Mouse (Mus musculus) cerebellum, adult 2 months (tissue): ENCODE measurements around the gene Tpbpa. TPM values are rescaled to one million over a fixed set of nuclear protein-coding genes. Genes with fewer than 3 reads are reported as not detected.
"Not testable (repeated sequence)": the region's sequence is repeated elsewhere in the genome, so short reads cannot be mapped to it uniquely, and the experiment has no call there.

Source experiments
- DNase-seq, 2 experiments: peaks; one replicate each; pipeline ENCODE4 v3.0.0; 2021
- H3K27ac ChIP-seq: fragments of 200-500 bp; 2 replicates; pipeline ENCODE4 v1.5.1; 2012; ENCODE audit warnings: low read length, control low read depth, inconsistent platforms; ENCODE audit not compliant: insufficient read depth
- H3K27me3 ChIP-seq: fragments of 200-500 bp; 2 replicates; pipeline ENCODE4 v1.6.1; 2012; ENCODE audit warnings: inconsistent platforms, mild to moderate bottlenecking, low read length, moderate library complexity; ENCODE audit not compliant: control insufficient read depth, insufficient read depth
- H3K4me1 ChIP-seq: fragments of 200-500 bp; 2 replicates; pipeline ENCODE4 v1.6.1; 2011; ENCODE audit warnings: low read length; ENCODE audit not compliant: control insufficient read depth, insufficient read depth
- H3K4me3 ChIP-seq: fragments of 200-500 bp; replicated peaks from 2 replicates; pipeline ENCODE3; 2011; ENCODE audit warnings: mild to moderate bottlenecking, low read depth, low read length, control low read depth; ENCODE audit not compliant: insufficient read depth
- CTCF ChIP-seq: fragments of 200-500 bp; IDR thresholded peaks from 2 replicates; pipeline ENCODE4 v1.5.1; 2011; ENCODE audit warnings: low read depth, mild to moderate bottlenecking, control low read depth, low read length, moderate library complexity, borderline replicate concordance; ENCODE audit not compliant: insufficient read depth
- POLR2A ChIP-seq: fragments of 200-500 bp; IDR thresholded peaks from 2 replicates; pipeline ENCODE4 v1.6.1; 2011; ENCODE audit warnings: low read length, control low read depth, borderline replicate concordance; ENCODE audit not compliant: insufficient read depth
- WGBS: fragments of 180-500 bp; shearing (Covaris S2); methylation state at CpG from one replicate; pipeline ENCODE4 v1.1.7; 2018; 5-methylcytosine and 5-hydroxymethylcytosine counted together
- polyA plus RNA-seq: library from polyadenylated mRNA; depleted of rRNA; stranded (reverse); fragments of >200 nt; gene quantifications from 2 replicates; pipeline ENCODE4 v1.2.3, GENCODE M21; 2012; rRNA removed

The Tpbpa gene
- polyA plus RNA-seq = 0.21 and 0.64 TPM in 2 replicates

GRCm38 (mm10) chr13:60941884-60942283 is at the start of gene Tpbpa:
Tpbpa (minus strand) TSS chr13:60941984.
- not testable (repeated sequence) for H3K4me3 ChIP-seq, H3K27ac ChIP-seq, H3K27me3 ChIP-seq, DNase-seq, H3K4me1 ChIP-seq
- 64% methylated on average over 3 of the region's 3 CpGs for WGBS

GRCm38 (mm10) chr13:60986915-60987314 is 45.1 kb upstream of the Tpbpa start:
- H3K4me3 ChIP-seq, H3K27ac ChIP-seq, DNase-seq, H3K27me3 ChIP-seq, H3K4me1 ChIP-seq: not testable (repeated sequence)
- 70% methylated on average over 5 of the region's 5 CpGs for WGBS

- not testable (repeated sequence) for DNase-seq, H3K27ac ChIP-seq, H3K4me3 ChIP-seq, H3K4me1 ChIP-seq, H3K27me3 ChIP-seq
- WGBS = 65% methylated on average over 4 of the region's 4 CpGs
Observed at GRCm38 (mm10) chr13:60972319-60972718, 30.5 kb upstream of the Tpbpa start.

DNA sequence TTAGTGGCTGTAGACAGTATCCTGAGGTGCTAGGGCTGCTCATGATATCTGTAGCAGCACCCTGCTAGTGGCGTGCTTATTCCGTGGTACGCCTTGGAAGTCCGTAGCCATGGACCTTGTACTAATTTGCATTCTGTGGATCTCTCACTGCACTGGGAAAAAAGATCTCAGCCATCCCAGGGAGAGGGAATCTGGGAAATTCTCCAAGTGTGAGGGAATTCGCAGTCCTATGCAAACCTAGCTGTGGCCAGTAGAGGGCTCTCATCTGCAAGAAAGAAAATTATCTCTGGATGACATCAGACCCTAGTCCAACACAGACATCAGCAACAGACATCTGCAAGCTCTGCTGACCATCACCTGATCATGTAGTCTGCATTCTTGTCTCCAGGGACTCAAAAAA is 22.2 kb upstream of the Tpbpa start:
- DNase-seq, H3K4me1 ChIP-seq, H3K27me3 ChIP-seq, H3K27ac ChIP-seq, H3K4me3 ChIP-seq: not testable (repeated sequence)
- WGBS = 36% methylated on average over 4 of the region's 5 CpGs

GRCm38 (mm10) chr13:60961706-60962105 is 19.9 kb upstream of the Tpbpa start:
- no peaks in the 10 kb centered on the region for H3K27me3 ChIP-seq
- WGBS = 61% methylated on average over 5 of the region's 5 CpGs
- no peak for TF ChIP-seq POLR2A
- TF ChIP-seq CTCF = no peak
- H3K27ac ChIP-seq = no peak overlapping the region
- DNase-seq = no peak
- no peaks in the 10 kb centered on the region for H3K4me1 ChIP-seq
- H3K4me3 ChIP-seq = no peak overlapping the region

DNA sequence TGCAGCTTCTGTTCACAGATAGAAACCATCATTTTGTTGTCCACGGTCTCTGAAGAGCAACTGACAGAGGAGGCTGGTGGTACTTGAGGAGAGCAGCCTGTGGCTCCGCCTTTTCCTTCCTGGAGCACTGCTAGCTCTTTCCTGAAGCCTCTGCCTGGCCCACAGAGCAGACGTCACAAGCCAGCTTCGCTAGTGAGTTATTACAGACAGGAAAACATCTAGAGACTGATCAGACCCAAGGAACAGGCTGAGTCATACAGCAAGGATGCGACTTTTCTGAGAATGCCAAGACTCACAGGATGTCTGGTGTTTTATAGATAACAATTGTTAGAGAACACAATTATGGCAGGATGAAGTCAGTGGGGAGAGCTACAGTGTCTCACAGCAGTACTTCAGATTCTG is 5.3 kb downstream of the Tpbpa start, which contains the start of the genes Gm49391 and Ctla2a:
TSS of gene Gm49391 (minus strand) at position 72 of the 402 bp plus-strand sequence.
TSS of gene Ctla2a (minus strand) at position 126 of the 402 bp plus-strand sequence.
- TF ChIP-seq CTCF = no peak
- no peak for TF ChIP-seq POLR2A
- 66% methylated on average over 5 of the region's 5 CpGs for WGBS
- no peak for DNase-seq
- Histone ChIP-seq H3K27me3 (no peaks in the 10 kb centered on the region), H3K27ac (no peak within 1 kb of the TSS), H3K4me3 (no peak within 1 kb of the TSS), H3K4me1 (no peaks in the 10 kb centered on the region)

DNA sequence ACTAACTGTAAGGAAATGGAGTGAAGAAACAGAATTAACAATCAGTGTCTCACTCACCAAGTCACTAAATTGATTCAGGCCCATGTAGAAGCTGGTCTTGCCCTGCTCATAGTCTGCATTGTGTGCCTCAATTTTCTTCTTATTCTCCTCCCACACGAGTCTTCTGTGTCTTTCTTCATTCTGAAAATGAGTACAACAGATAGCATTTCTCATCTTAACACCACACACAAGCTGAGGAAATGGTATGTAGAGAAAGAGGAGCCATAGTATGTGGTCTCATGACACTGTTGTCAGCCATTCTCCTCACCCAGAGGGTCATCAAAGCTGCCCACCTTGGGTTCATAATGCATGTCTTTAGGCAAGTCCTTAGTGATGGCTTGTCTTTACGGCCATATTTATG is 6.3 kb downstream of the Tpbpa start, which contains the start of gene Gm49393:
TSS of gene Gm49393 (minus strand) at position 101 of the 400 bp plus-strand sequence.
- not testable (repeated sequence) for DNase-seq, H3K4me1 ChIP-seq, H3K4me3 ChIP-seq, H3K27me3 ChIP-seq, H3K27ac ChIP-seq
- WGBS = 68% methylated on average over 2 of the region's 2 CpGs

DNA sequence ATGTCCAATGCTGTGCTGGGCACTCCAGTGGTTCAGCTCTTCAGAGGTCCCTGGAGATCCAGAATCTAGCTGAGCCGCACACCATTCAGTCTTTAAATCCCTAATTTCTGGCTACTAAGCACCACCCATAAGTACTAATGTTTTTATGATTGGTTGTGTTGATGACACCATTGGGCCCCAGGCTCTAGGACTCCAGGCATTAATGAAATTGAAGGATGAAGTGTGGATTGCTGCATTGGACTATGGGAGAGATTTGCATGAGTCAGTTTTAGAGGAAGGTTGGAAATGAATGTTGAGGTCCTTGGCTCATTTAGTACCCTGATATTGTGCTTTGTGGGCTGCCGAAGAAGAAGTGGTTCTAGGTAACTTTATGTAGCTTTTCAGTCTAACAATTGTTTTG is 37.0 kb downstream of the Tpbpa start, which contains the start of gene Tpbpb:
TSS of gene Tpbpb (minus strand) at position 101 of the 400 bp plus-strand sequence.
- not testable (repeated sequence) for H3K4me3 ChIP-seq, DNase-seq, H3K27me3 ChIP-seq, H3K27ac ChIP-seq, H3K4me1 ChIP-seq
- WGBS = 88% methylated on average over 2 of the region's 2 CpGs

DNA sequence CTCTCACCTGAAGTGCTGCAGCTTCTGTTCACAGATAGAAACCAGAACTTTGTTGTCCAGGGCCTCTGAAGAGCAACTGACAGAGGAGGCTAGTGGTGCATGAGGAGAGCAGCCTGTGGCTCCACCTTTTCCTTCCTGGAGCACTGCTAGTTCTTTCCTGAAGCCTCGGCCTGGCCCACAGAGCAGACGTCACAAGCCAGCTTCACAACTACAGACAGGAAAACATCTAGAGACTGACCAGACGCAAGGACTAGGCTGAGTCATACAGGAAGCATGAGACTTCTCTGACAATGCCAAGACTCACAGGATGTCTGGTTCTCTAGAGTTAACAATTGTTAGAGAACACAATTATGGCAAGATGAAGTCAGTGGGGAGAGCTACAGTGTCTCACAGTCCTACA is 44.5 kb downstream of the Tpbpa start, which contains the start of gene Ctla2b:
TSS of gene Ctla2b (minus strand) at position 120 of the 400 bp plus-strand sequence.
- Histone ChIP-seq H3K4me1 (no peaks in the 10 kb centered on the region), H3K27me3 (no peaks in the 10 kb centered on the region), H3K4me3 (no peak within 1 kb of the TSS), H3K27ac (no peak within 1 kb of the TSS)
- DNase-seq = peak in 1 of 2 experiments; percentile 1
- TF ChIP-seq CTCF (no peak), POLR2A (no peak)
- 82% methylated on average over 3 of the region's 3 CpGs for WGBS

- 76% methylated on average over 8 of the region's 8 CpGs for WGBS
- not testable (repeated sequence) for H3K4me3 ChIP-seq, DNase-seq, H3K27me3 ChIP-seq, H3K4me1 ChIP-seq, H3K27ac ChIP-seq
Observed at GRCm38 (mm10) chr13:60896794-60897193, 45.0 kb downstream of the Tpbpa start, which contains the start of gene Gm49392. Gm49392 (minus strand) TSS chr13:60896894.
